Comparison of ENCODE assay signal across 8 mouse cellular contexts in genomic region chr5:146584478-146585306, GRCm38 (mm10). TPM values are rescaled to one million over a fixed set of nuclear protein-coding genes. Genes with fewer than 3 reads are reported as not detected.
DNase-seq lines count a peak whose midpoint lies in the region; ATAC-seq and TF ChIP-seq lines count a peak whose summit lies in the region.

Gpr12 (minus strand) TSS chr5:146585239.

- intact Hi-C loops in left cerebral cortex, adult 2 months (cut with DNase I) = loop anchor here (2.0 kb wide), 2 partner anchors 42 to 60 kb away; no protein-coding TSS in a partner anchor
- intact Hi-C loops in gastrocnemius, postnatal 36 days (cut with DNase I) = no loop called here

- DNase-seq in kidney, adult 2 months = no peak
- no peak for DNase-seq in kidney, adult 11 months
- peak; percentile 67 for DNase-seq in forelimb bud, embryonic 11.5 days (ENCODE audit: low read depth, low spot score)
- peak; percentile 58 to 64 for DNase-seq in left cerebral cortex, adult 2 months (ENCODE audit: extremely low spot score in 1 of 2, low spot score in 2 of 2)
- DNase-seq in midbrain, postnatal 0 days (ENCODE audit: low spot score) = peak; percentile 55
- DNase-seq in gastrocnemius, postnatal 36 days = no peak

- WGBS in kidney, adult 2 months = under 1% methylated on average over 63 of the region's 64 CpGs
- WGBS in midbrain, postnatal 0 days = under 1% methylated on average over 56 of the region's 64 CpGs

- H3K27ac ChIP-seq in kidney, adult 2 months (ENCODE audit: insufficient read depth, low read depth, low read length) = no peak within 1 kb of the TSS
- H3K27ac ChIP-seq in cortical plate, adult 2 months (ENCODE audit: insufficient read depth, low read length) = peak within 1 kb of the TSS; percentile 62; the same call in 1 of the 2 replicates
- H3K27ac ChIP-seq in left cerebral cortex, adult 2 months = peak within 1 kb of the TSS; percentile 95
- H3K27ac ChIP-seq in midbrain, postnatal 0 days (ENCODE audit: low read depth, low read length) = peak within 1 kb of the TSS; percentile 75

- peak within 1 kb of the TSS; percentile 75 for H3K4me2 ChIP-seq in midbrain, postnatal 0 days (ENCODE audit: low read depth, low read length, poor library complexity, severe bottlenecking)

- peak within 1 kb of the TSS; percentile 27 for H3K4me3 ChIP-seq in kidney, adult 2 months (ENCODE audit: insufficient read depth, low read depth, low read length)
- H3K4me3 ChIP-seq in cortical plate, adult 2 months (ENCODE audit: insufficient read depth, low read length) = peak within 1 kb of the TSS; percentile 81
- peak within 1 kb of the TSS; percentile 60 for H3K4me3 ChIP-seq in left cerebral cortex, adult 2 months
- H3K4me3 ChIP-seq in midbrain, postnatal 0 days (ENCODE audit: low read depth, low read length) = peak within 1 kb of the TSS; percentile 73

- no peaks in the 10 kb centered on the region for H3K4me1 ChIP-seq in kidney, adult 2 months (ENCODE audit: control insufficient read depth, insufficient read depth, low read length)
- H3K4me1 ChIP-seq in cortical plate, adult 2 months (ENCODE audit: control insufficient read depth, insufficient read depth, low read length) = no peaks in the 10 kb centered on the region
- H3K4me1 ChIP-seq in midbrain, postnatal 0 days (ENCODE audit: insufficient read depth, low read length) = peaks cover 6% of the 10 kb centered on the region; the same call in 1 of the 2 replicates

- no peaks in the 10 kb centered on the region for H3K9me3 ChIP-seq in midbrain, postnatal 0 days (ENCODE audit: low read length)

- H3K9ac ChIP-seq in midbrain, postnatal 0 days (replicated peaks; ENCODE audit: low read length, poor library complexity, severe bottlenecking) = peak within 1 kb of the TSS; percentile 79

- TF ChIP-seq CTCF in kidney, adult 2 months (conservative IDR thresholded peaks at IDR 0.05; ENCODE audit: insufficient read depth, insufficient read length, low read depth, low read length) = no peak
- no peak for TF ChIP-seq CTCF in cortical plate, adult 2 months (IDR thresholded peaks at IDR 0.05; ENCODE audit: extremely low read depth, insufficient read depth, low read length)
- TF ChIP-seq CTCF in left cerebral cortex, adult 2 months (IDR thresholded peaks at IDR 0.05) = no peak
- no peak for TF ChIP-seq CTCF in midbrain, postnatal 0 days (IDR thresholded peaks at IDR 0.05)

- peak; percentile 60 for ATAC-seq in midbrain, postnatal 0 days (ENCODE audit: low FRiP score)
- ATAC-seq in activated CD4-positive, CD25-positive, alpha-beta regulatory T cell, adult 4 months = no peak

- H3K27me3 ChIP-seq in kidney, adult 2 months (replicated peaks; ENCODE audit: control insufficient read depth, insufficient read depth, low read length) = no peaks in the 10 kb centered on the region
- H3K27me3 ChIP-seq in midbrain, postnatal 0 days (ENCODE audit: insufficient read depth, low read length) = no peaks in the 10 kb centered on the region

- no peak for TF ChIP-seq POLR2A in kidney, adult 2 months (IDR thresholded peaks at IDR 0.05; ENCODE audit: low read depth, low read length)
- peak; percentile 49; the same call in 1 of the 2 replicates for TF ChIP-seq POLR2A in cortical plate, adult 2 months (IDR thresholded peaks at IDR 0.05; ENCODE audit: extremely low read depth, insufficient read depth, low read length)

- no peaks in the 10 kb centered on the region for H3K36me3 ChIP-seq in kidney, adult 2 months (ENCODE audit: control insufficient read depth, insufficient read depth, low read length)
- H3K36me3 ChIP-seq in midbrain, postnatal 0 days (ENCODE audit: insufficient read depth, low read length) = no peaks in the 10 kb centered on the region

RNA-seq across cellular contexts. Expression of gene Gpr12, which starts in this region (rescaled TPM):
- polyA plus RNA-seq in kidney, adult 2 months (2012; rRNA removed) = 1.5 and 1.7 TPM in 2 replicates
- 37.7 and 41.2 TPM in 2 replicates for polyA plus RNA-seq in cortical plate, adult 2 months (2012; rRNA removed)
- total RNA-seq in left cerebral cortex, adult 2 months (2021) = 10 to 100 TPM; 26.7 to 27.7 TPM
- total RNA-seq in midbrain, postnatal 0 days (2014; rRNA removed) = 43.4 and 48.0 TPM in 2 replicates
- 33.9 and 34.2 TPM in 2 replicates for polyA plus RNA-seq in midbrain, postnatal 0 days (2015; fragmentation: Nextera tagmentation; extraction: Ambion mirVana)
- not detected for total RNA-seq in gastrocnemius, postnatal 36 days (2021)
- not detected for polyA plus RNA-seq in activated CD4-positive, CD25-positive, alpha-beta regulatory T cell, adult 4 months (2017; shearing (Covaris generic))

Comparison
In these comparisons a context has a peak if more than half of its experiments do, and no peak if none do; other contexts are left out.
1. RNA of gene Gpr12 (total RNA-seq): 43.4 to 48.0 TPM in midbrain, postnatal 0 days and 26.7 to 27.7 TPM in left cerebral cortex, adult 2 months; not detected in gastrocnemius, postnatal 36 days; every median in the first group is over 10 times any median in the second.
2. RNA of gene Gpr12 (polyA plus RNA-seq): 37.7 to 41.2 TPM in cortical plate, adult 2 months and 33.9 to 34.2 TPM in midbrain, postnatal 0 days; 1.5 to 1.7 TPM in kidney, adult 2 months and not detected in activated CD4-positive, CD25-positive, alpha-beta regulatory T cell, adult 4 months; every median in the first group is over 10 times any median in the second.
3. DNase-seq: peak in forelimb bud, embryonic 11.5 days (single experiment), left cerebral cortex, adult 2 months (2 of 2) and midbrain, postnatal 0 days (single experiment); none in kidney, adult 2 months (single experiment), kidney, adult 11 months (single experiment) and gastrocnemius, postnatal 36 days (0 of 2).
4. H3K4me3 ChIP-seq: peak in every context shown above with its lines; median percentile 81 in cortical plate, adult 2 months; 73 in midbrain, postnatal 0 days; 60 in left cerebral cortex, adult 2 months; 27 in kidney, adult 2 months.